Mouse (Mus musculus): ENCODE data around the gene Gm45140.
"Not testable (repeated sequence)": the region's sequence is repeated elsewhere in the genome, so short reads cannot be mapped to it uniquely, and the experiment has no call there.

Gene Gm45140

DNA sequence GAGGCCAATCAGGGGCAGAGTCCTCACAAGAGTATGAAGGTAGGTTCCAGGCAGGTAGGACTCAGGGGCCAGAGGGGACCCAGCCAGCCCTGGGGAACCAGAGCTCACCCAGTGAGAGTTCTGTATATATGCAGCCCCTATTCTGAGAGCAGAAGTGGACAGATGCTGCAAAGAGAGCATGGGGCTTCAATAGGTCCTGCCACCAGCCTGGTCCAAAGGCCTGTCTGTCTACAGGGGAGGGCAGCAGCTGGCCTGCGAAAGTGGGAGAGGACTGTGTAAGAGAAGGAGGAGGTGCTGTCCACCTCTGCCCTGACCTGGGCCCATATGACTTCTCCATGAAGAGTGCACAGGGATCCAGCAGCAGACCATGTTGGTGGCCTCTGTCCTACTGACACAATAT, 58.9 kb downstream of the Gm45140 start:
- DNase-seq (ENCODE audit: low read depth, low spot score), result no peak

DNA sequence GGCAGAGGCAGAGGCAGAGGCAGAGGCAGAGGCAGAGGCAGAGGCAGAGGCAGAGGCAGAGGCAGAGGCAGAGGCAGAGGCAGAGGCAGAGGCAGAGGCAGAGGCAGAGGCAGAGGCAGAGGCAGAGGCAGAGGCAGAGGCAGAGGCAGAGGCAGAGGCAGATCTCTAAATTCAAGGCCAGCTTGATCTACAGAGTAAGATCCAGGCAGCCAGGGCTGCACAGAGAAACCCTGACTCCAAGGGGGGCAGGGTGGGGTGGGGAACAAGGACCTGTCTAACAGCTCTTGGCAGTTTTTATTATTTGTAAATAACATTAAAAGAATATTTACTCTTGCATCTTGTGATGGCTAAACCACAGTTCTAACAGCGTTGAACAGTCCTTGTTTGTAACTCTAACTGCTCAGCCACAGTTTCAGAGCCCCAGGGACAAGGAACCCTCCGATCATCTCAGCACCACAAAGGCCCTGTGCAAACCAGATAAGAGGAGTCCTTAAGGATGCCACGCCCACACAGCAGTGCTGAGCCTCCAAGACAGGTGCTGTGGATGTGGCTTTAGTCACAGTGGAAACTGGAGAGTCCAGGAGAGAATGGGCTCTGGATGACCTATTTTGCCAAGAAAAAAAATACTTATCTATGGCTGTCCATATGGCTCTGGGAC, 59.9 kb downstream of the Gm45140 start:
- DNase-seq (ENCODE audit: low read depth, low spot score), result no peak

DNA sequence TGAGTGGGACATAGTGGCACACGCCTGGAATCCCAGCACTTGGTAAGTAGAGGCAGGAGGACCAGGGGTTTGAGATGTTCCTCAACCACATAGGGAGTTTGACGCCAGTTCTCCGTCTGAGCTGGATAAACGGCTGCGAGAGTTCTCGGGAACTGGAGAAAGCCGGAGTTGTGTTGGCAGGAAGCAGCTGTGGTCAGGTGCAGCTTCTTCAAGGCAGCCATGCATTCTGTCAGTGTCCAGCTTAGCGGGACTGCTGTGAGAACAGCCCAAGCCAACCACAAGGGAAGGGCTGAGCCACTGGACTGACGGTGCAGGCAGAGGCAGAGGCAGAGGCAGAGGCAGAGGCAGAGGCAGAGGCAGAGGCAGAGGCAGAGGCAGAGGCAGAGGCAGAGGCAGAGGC, 60.7 kb downstream of the Gm45140 start:
- DNase-seq (ENCODE audit: low read depth, low spot score), result no peak

DNA sequence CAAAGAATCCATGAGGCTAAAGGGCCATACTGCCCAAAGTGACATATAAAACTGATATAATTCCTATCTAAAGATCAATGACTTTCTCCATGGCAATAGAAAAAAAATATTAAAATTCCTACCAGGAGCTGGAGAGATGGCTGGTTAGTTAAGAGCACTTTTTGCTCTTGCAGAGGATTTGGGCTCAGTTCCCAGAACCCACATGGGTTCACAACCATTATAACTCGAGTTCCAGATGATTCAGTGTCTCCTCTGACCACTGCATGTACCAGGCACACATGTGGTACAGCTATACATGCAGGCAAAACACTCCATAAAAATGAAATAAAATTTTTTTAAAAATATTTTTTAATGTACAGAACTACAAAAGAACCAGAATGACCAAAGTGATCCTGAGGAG, 61.1 kb downstream of the Gm45140 start:
- no peak for DNase-seq (ENCODE audit: low read depth, low spot score)

DNA sequence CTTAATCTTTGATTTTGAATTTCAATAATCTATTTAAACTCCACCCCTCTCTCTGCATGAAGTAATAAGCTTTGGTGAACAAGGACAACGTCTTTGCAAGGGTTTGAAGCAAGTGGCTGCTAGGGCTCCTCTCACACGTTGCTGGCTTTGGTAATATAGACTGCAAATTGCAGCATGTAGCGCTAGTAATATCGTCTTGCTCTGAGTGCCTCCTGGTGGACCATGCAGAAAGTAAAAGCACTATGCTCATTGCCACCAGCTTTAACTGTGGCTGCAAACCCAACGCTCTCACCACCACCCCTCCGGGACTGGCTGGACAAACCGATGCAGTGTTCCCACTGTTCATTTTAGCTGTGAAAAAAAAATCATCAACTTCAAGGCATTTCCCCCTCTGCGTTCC, 65.0 kb downstream of the Gm45140 start:
- no peak for DNase-seq (ENCODE audit: low read depth, low spot score)

DNA sequence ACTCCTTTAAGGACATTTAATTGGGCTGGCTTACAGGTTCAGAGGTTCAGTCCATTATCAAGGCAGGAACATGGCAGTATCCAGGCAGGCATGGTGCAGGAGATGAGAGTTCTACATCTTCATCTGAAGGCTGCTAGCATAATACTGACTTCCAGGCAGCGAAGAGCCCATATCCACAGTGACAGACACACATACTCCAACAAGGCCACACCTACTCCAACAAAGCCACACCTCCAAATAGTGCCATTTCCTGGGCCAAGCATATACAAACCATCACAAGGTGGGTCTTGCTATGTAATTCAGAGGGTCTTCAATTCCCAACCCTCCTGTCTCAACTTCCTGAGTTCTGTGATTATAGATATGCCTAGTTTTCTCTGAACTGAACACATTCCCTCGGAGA, 71.3 kb downstream of the Gm45140 start:
- DNase-seq (ENCODE audit: low read depth, low spot score), result not testable (repeated sequence)

DNA sequence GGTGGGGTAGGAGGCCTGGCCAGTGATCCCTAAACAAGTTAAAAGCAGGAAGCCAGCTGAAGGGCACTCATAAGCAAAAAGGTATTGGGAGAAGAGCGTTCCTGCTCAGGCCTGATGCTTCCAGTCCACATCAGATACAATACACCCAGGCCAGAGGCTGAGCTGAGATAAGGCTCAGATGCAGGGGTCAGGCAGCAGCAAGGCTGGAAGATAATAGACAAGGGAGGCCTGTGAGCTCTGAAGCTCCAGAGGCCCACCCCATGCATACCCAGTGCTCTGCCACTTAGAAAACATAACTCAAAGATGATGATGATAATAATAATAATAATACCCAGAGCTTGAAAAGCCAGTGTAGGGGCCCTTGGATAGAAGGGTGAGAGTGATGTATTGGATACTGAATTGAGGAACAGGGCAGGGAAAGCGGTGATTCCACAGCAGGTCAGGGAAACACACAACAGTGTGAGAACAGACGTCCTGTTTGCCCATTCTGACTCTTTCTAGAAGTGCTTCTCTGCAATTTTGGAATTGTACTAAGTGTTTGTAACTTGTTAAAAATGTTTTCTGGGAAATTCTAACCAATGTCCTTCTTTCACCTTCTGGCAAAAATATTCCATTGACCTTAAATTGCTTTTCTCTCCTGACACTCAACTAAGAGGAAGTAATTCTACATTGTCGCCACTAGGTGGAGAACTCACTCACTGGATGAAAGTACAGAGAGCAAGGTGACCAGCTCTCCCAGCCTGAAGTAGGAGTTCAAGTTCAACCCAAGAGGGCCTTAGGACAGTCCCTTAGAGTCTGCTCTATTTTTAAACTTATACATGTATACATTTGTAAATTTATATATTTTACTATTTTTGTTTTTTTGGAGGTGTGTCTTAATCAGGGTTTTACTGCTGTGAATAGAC, 72.0 kb downstream of the Gm45140 start:
- no peak for DNase-seq (ENCODE audit: low read depth, low spot score)

DNA sequence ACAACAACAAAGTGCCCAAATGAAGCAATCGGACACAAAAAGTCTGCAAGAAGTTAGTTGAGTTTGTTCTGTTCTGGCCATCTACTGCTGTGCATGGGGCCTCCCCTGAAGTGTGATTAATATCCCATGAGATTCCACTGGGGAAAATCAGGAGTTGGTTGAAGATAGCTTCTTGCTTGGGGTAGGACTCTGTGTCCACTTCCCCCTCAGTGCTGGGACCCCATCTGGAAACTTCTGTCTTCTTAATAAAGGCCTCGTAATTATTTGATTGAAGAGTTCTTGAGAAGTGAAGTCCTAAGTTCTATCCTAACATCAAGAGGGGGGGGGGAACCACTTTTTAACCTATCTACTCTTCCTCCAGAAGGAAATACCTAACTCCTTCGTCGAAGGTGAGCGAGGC, 73.4 kb downstream of the Gm45140 start:
- DNase-seq (ENCODE audit: low read depth, low spot score), result no peak

DNA sequence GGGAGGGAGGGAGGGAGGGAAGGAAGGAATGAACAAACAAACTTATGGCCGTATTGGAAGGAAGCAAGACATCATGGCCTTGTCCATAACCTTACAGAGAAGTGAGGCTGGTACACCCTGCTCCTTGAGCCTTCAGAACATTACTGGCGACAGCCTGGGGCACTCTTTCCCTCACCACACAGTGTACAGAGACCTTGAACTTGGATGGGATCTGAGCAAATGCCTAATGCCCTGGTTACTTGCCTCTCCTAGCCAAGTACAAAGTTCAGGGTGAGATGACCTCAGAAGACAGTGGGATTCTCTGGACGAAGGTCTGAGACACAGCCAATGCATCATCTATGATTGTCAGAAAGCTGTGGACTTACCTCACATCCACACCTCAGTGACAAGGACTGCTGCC, 75.7 kb downstream of the Gm45140 start:
- no peak for DNase-seq (ENCODE audit: low read depth, low spot score)

DNA sequence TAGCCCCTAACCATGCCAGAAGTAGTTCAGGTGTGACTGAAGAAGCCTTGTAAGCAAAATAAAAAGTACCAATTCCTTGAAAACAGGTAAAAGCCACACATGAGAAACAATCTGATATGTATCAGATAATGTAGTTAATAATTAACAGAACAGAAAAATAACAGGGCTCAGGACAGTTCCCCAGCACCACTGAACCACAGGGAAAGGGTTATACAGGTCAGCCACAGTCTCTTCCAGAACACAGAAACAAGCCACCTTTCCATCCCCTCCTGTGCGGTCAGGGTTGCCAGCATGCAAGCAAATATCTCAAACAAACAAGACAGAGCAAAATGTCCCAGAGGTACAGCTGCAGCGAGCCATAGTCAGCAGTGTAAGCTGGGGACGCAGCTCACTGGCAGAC, 76.2 kb downstream of the Gm45140 start:
- no peak for DNase-seq (ENCODE audit: low read depth, low spot score)

DNA sequence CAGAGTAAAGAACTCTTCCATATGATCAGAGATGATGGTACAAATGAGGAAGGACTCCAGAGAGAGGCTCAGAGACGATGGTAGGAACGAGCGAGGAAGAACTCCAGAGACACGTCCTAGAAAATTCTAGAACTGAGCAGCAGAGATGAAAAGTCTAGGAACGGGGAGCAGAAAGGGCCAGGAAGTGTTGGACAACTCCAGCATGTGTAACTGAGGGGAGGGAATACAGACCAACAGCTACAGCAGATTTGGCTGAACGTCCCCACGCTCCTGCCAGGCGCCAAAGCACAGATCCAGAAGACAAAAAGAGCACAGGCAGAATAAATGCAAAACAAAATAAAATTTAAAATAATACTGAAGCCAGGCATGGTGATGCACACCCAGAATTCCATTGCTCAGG, 78.7 kb downstream of the Gm45140 start:
- no peak for DNase-seq (ENCODE audit: low read depth, low spot score)

DNA sequence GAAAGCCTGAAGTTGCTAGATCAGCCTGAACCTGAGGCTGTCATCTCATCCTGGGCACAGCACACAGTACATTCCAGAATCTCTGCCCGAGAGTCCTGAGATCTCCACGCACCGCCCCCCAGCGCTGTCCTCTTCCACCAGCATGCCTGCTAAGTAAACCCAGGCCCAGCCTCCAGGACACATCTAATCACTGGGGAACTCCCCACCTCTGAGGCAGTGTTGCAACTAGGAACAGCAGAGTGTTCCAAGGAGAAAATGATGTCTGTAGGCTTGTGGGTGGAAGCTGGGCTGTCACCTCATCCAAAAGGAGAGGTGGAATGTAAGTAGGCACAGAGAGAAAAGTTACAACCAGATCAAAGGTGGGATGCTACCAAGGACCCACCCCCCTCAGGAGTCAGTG, 80.4 kb downstream of the Gm45140 start:
- no peak for DNase-seq (ENCODE audit: low read depth, low spot score)

DNA sequence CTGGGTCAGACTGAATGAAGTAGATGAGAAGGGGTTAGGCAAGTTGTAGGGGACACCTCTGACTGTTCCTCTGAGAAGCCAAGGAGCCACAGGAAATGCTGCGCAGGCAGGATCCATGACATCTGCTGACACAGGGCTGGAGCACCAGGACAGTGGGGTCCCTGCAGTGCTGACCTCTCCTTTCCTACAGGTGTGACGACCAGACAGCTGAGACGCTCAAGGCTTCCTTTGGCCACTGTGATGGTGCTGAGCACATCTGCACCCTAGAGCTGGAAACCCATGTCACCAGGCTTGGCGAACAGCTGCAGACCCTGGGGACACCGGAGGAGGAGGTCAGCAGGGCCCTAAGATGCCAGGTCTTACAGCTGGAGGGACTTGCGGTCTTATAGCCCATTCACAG, 84.0 kb downstream of the Gm45140 start:
- no peak for DNase-seq (ENCODE audit: low read depth, low spot score)

DNA sequence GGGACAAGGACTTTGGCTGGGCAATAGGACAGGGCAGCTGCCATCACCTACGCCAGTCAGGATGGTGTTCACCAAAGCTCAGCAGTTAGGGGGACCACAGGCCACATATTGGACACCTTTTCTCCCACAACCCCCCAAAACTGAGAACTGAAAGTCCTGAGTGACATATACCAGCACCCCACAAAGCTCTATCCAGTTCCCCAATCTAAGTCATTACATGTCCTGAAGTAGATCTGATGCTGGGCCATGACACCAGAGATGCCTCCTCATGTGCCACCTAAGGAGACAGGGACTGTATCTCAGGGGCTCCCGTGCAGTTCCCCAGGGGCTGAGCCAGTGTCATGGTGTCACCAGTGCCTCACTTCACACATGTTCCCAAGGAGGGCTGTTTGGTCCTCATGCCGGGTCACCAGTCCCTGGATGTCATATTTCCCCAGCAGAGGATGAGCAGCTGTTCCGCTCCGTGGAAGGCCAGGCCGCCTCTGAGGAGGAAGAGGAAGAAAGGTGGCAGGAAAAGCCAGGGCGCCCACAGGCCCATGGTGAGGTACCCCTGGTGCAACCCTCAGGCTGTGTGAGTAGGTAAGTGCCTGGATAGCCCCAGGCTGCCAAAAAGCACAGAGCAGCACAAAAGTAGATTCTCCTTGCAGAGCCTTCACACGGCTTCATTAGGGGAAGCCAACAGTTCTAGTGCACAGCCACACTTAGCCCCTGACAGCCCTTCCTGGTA, 85.2 kb downstream of the Gm45140 start:
- no peak for DNase-seq (ENCODE audit: low read depth, low spot score)

DNA sequence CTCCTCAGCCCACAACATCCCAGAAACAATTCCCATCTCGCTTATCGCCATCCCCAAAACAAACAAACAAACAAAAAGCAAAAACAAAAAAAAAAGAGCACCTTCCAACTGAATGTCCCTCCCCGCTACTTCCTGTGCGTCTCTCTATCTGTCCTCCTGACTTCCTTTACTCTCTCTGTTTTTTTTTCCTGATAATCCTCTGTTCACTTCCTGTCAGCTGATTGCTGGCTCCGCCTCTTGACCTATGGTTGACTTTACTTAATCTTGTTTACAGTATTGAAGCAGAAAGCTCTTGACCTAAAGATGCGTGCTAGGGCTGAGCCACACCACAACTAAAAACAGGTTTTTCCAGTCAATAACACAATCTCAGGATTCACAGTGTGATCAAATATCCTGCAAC, 87.1 kb downstream of the Gm45140 start:
- DNase-seq (ENCODE audit: low read depth, low spot score), result no peak

DNA sequence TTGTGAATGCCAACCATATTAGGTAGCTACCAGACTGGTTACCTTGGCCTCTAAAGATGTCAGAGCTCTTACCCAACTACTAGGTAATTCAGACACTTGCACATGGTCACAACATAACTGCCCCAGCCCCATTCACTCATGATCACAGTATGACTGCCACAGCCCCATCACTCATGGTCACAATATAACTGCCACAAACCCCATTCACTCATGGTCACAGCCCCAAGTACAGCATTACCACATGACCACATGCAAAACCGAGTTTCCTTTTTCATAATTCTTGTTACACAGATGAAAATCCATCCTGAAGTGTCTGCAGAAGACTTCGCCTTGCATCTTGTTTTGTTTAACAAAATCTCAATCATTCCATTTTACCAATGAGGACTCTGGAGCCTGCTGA, 87.5 kb downstream of the Gm45140 start:
- no peak for DNase-seq (ENCODE audit: low read depth, low spot score)

DNA sequence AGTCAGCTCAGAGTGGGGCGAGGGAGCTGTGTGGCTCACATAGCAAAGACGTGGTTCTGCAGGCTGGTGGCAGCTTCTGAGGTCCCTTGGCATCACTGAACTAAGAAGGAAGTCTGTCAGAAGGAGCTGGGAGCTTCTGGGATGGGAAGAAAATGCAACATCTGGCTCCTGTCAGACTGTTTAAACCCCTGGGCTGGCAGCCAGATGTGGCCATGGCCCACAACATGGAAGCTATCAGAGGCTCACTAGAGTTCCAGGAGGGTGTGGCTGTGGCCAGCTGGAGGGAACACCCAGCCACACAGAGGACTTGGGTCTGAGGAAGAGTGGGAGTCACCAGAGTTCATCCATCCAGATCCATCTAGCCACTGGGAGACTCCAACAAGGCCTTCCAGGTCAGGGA, 88.7 kb downstream of the Gm45140 start:
- DNase-seq (ENCODE audit: low read depth, low spot score), result no peak

DNA sequence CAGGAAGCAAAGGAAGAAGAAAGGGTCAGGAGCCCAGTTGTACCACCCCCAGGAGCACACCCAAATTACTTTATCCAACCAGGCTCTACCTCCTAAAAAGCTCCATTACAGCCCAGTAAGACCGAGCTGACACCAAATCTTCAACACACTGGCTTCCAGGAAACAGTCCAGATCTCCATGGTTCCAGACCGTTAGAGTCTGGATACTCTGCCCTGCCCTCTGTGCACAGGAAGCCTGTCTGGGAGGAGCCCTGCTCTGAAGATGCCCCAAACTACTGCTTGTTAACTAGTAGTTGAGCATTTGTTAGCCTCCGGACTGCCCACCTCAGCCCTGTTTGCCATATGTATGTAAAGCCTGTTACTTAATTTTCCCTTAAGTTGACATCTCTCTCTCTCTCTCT, 89.5 kb downstream of the Gm45140 start:
- no peak for DNase-seq (ENCODE audit: low read depth, low spot score)

DNA sequence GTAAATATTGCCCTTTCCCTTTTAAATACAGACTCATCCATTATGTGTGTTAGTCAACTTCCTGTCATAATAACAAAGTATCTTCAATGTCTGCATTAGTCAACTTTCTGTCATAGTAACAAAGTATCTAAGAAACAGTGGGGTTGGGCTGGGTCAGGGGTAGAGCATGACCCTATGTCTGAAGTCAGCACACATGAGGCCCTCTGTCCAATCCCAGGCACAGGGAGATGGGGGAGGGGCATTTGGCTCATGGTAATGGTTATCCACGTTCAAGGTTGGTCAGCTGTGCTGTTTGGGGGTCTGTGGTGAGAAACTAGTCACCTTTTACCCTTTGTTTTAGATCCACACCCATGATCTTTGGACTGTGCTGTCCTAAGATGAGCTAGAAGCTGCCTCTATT, 90.3 kb downstream of the Gm45140 start:
- DNase-seq (ENCODE audit: low read depth, low spot score), result no peak

DNA sequence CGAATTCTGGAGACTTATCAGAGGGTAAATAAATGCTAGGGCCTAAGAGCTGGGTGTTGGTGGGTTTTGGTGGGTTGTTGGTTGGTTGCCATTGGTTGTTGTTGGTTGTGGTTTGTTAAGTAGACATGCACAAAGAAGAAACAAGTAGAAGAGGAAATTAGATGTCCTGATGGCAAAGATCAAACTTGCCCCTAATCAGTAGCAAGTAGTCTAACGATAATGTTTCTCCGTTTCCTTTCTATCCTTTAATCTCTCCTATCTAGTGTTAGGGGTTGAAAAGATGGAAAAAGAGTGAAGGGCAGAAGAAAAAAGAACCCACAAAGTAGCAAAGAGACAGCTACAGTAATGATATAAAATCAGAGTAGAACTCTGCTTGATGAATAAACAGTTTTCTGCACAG, 91.0 kb downstream of the Gm45140 start:
- DNase-seq (ENCODE audit: low read depth, low spot score), result no peak

DNA sequence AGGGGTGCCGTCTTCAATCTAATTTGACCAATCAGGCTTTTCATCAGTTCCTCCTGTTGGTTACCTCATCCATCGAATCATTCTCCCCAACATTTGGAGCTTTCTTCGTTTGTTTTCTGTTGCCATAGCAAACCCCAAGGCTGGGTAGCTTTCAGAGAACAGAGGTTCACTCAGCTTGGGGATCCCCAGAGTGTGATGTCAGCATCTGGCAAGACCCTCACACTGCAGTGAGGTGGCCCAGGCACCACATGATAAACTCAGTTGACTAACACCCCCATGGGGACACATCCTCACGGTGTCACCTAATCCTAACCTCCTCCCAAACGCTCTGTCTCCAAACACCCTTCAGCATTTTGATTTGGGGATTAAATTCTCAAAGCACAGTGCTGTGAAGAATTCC, 92.3 kb downstream of the Gm45140 start:
- no peak for DNase-seq (ENCODE audit: low read depth, low spot score)

DNA sequence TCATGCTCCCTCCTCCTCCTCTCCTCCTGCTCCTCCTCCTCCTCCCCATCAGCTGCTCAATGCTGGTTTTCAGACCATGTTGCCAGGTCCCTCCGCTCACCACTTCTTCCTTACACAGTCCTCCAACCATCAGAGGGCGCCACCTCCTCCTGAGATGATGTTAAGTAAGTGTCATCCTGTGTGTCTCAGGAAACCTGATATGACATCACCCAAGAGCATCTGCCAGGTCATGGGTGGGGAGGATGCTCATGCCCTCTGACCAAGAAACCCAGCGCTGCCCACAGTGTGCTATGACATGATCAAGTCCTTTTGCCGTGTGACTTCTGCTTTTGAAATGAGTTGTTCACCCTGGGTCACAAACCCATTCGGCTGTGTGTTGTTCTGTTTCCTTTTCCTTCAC, 92.8 kb downstream of the Gm45140 start:
- DNase-seq (ENCODE audit: low read depth, low spot score), result no peak

DNA sequence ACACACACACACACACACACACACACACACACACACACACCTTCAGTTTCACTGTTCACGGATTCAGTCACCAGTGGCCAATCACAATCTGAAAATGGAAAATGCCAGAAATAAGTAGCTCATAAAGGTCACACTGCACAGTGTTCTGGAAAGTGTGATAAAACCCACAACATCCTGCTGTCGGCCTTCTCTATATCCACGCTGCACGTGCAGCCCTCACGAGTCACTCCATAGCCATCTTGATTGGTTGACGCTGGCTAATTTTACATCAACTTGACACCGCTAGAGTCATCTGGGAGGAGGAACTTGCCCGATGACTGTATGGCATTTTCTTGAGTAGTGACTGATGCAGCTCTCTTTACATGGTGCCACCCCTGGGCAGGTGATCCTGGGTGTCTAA, 93.6 kb downstream of the Gm45140 start:
- DNase-seq (ENCODE audit: low read depth, low spot score), result no peak

Data from retina, postnatal 7 days (tissue).